Mouse (Mus musculus) urinary bladder, postnatal 10 days (tissue): ENCODE results near the gene Smad3.
A peak's percentile ranks its signal among the peaks of the same experiment; 100 is the strongest.

Experiments used
- DNase-seq: peaks from one replicate; pipeline ENCODE4 v3.0.0; 2022; ENCODE audit warnings: low spot score

Smad3 gene

DNA sequence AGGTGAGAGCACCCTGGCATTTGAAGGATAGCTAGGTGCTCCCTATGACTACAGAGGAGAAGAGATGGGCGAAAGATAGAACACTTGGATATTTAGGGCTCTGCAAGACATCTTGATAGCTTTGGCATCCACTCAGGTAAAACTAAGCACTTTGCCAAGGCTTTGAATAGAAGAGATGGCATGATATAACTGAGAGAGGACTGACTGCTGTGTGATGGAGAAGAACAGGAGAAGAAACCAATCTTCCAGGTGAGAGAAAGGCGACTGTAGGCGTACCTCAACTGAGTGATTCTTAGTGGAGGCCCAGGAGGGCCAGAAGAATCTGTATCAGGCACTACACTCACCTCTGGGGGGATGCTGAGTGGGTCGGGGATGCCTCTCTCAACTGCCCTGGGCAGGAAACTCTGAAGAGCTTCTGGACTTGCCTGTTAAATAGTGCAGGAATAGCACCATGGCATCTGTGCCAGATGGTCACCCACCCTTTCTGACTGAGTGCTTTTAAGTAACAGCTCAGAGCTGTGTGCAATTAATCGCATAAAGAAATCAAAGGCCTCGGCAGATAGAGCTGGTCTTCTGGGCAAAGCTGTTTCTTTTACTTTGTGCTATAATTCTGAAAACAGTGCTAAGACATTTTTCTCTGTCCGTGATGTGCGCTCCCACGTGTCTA lies 132.6 kb downstream of the Smad3 start:
- no peak for DNase-seq

- DNase-seq: no peak
These were observed 133.8 kb downstream of the Smad3 start for GRCm38 (mm10) chr9:63623895-63624569.

- no peak for DNase-seq
These were observed 139.8 kb downstream of the Smad3 start for GRCm38 (mm10) chr9:63617967-63618366.

GRCm38 (mm10) chr9:63614018-63614985 lies 143.5 kb downstream of the Smad3 start:
- DNase-seq: no peak

DNA sequence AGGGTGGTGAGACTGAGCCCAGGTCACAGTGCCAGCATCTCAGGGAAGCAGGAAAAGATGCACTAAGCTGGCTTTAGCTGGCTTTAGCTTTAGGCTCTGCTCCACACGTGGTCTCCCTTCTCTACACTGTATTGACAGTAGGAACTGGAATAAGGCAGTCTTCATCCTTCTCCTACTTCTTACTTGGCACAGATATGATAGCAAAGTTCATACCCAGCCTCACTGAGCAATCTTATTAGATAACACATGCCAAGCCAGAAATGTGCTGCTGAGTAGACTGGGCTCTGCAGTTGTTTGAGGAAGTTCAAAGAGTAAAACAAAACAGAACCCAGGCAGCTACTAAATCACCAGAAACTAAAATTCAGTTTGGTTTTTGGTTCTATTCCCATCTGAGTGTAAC lies 144.2 kb downstream of the Smad3 start:
- DNase-seq: no peak

GRCm38 (mm10) chr9:63612565-63613515 lies 145.0 kb downstream of the Smad3 start:
- no peak for DNase-seq

DNA sequence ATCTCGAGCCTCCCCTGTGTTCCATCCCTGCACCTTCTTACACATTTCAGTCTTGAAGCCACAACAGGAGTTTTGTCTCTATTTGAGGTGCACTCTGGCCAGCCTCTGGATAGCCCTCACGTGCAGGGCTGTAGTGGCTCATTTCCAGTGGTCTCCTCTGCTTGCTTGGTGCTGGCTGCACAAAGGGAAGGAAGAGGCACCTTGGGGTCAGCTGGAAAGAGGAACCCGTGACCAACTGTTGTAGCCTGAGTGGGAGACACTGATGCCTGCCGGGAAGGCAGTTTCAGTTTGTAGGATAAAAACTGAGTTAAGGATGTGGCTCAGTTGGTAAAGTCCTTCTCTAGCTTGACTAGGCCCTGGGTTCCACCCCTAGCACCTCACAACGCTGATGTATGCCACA lies 145.8 kb downstream of the Smad3 start:
- DNase-seq: no peak

DNA sequence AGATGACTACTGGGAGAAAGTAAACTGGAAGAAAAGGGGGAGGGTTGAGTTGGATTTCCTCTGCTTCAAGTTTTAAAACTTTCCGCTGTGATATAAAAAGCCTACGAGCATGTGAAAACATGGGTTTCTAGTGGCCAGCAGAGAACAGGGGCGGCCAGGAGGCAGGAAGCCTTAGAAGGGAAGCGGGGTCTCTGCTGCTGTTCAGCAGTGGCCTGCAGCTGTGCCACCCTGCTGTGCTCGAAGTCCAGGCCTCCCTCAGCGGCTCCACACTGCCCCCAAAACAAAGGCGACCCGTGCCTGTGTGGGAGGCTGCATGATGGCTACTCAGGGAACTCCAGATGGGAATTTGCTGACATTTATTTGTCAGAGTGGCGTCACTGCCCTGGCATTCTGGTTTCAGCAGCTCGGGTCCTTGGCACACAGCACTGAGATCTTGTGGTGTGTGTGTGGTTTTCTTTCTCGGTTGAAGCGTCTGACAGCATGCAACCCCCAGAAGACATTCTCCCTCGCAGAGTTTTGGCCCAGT lies 146.9 kb downstream of the Smad3 start:
- no peak for DNase-seq

GRCm38 (mm10) chr9:63610231-63610630 lies 147.6 kb downstream of the Smad3 start:
- DNase-seq: no peak

DNA sequence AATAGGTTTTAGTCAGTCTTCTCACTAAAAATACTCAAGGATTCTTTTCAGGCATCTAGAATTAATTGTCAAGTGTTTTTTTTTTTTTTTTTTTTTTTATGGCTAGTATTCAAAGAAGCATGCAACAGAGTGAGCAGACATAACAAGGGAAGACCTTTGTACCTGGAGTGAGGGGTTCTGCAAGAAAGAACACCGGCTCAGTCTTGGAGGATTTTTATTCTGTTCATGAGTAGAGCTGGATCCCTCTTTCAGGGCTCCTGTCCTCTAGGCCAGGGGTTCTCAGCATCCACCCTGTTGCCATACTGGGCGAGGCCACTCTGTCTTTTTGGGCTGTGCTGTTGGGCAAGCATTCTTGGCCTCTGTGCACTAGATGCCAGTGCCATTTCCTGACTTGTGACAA lies 148.0 kb downstream of the Smad3 start:
- no peak for DNase-seq

DNA sequence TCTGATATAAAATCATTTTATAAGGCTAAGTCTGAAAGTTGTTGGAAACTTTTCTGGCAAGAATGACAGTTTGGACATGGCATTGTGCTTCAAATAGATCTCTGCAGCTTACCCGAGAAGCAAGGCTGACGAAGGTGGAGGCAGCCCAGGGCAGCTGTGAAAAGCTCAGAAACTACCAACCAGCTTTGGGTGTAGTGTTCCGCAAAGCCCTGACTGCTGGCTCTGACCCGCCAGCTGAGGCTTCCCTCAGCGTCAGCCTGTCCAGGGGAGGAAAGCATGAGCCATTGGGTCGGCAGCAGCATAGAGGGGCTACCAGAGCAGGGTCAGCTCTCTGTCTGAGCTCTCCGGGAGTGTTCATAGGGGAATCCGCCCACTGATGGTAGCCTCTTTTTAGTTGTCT lies 148.5 kb downstream of the Smad3 start:
- no peak for DNase-seq

DNA sequence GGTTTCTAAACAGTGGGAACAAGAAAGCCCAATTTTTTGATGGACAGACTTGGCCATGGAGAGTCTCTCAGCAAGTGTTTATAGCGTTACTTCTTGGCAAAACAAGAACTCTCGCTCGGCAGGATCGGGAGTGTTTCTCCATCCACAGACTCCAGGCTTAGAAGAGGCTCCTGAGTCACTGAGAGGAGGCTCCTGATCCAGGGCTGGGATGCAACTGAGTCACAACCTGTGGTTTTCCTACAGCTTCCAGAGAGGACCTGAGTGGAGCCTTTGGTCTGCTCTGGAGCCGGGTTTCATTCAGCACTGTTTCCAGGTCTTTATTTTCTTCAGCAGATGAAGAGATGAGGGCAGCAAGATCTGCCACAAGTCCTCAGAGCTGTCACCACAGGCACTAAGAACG lies 149.8 kb downstream of the Smad3 start:
- no peak for DNase-seq

DNA sequence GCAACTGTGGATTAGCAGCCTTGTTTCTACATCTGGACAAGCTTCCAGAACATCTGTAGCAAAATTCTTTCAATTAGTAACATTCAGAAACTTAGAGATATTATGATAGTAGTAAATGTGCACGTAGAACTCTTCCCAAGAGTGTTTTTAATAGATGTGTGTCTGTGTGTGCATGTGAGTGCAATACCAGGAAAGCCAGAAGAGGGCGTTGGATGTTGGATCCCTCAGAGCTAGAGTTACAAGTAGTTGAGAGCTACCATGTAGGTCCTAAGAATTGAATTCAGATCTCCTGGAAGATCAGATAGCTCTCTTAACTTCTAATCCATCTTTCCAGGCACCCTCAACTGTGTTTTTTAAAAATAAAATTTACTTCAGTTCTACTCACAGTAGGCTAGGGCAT lies 151.2 kb downstream of the Smad3 start:
- DNase-seq: no peak

GRCm38 (mm10) chr9:63603849-63604248 lies 153.9 kb downstream of the Smad3 start:
- DNase-seq: no peak

- DNase-seq: peak; percentile 83
These were observed 155.5 kb downstream of the Smad3 start, which contains the start of the genes Iqch and Aagab for GRCm38 (mm10) chr9:63602043-63602939. Gene Iqch (minus strand): TSS chr9:63602493. Gene Aagab (plus strand): TSS chr9:63602660.
